Mouse (Mus musculus) fat pad, adult 2 months (tissue): ENCODE measurements around the gene Foxo1.

ENCODE experiments used
- DNase-seq: peaks from one replicate; pipeline ENCODE4 v3.0.0-alpha.2; 2011; ENCODE audit warnings: low read depth, low spot score; ENCODE audit errors: extremely low read depth

Foxo1 gene

GRCm38 (mm10) chr3:52268487-52268736 is 276 bp downstream of the Foxo1 start:
- no peak for DNase-seq

GRCm38 (mm10) chr3:52268737-52269513 is 789 bp downstream of the Foxo1 start:
- no peak for DNase-seq

GRCm38 (mm10) chr3:52269514-52270351 is 1.6 kb downstream of the Foxo1 start:
- DNase-seq = no peak

- DNase-seq = no peak
Measured at GRCm38 (mm10) chr3:52270511-52270910, 2.4 kb downstream of the Foxo1 start.

- DNase-seq = no peak
Measured at GRCm38 (mm10) chr3:52271376-52271775, 3.2 kb downstream of the Foxo1 start.

GRCm38 (mm10) chr3:52272376-52272865 is 4.3 kb downstream of the Foxo1 start:
- no peak for DNase-seq

- DNase-seq = no peak
Measured at GRCm38 (mm10) chr3:52274475-52274874, 6.3 kb downstream of the Foxo1 start.

GRCm38 (mm10) chr3:52275037-52275555 is 7.0 kb downstream of the Foxo1 start:
- no peak for DNase-seq

- DNase-seq = no peak
Measured at GRCm38 (mm10) chr3:52280681-52281080, 12.5 kb downstream of the Foxo1 start.

- no peak for DNase-seq
Measured at GRCm38 (mm10) chr3:52281882-52282281, 13.7 kb downstream of the Foxo1 start.

GRCm38 (mm10) chr3:52282369-52282768 is 14.2 kb downstream of the Foxo1 start:
- no peak for DNase-seq

GRCm38 (mm10) chr3:52283521-52283920 is 15.4 kb downstream of the Foxo1 start:
- no peak for DNase-seq

GRCm38 (mm10) chr3:52290811-52291210 is 22.7 kb downstream of the Foxo1 start:
- no peak for DNase-seq

GRCm38 (mm10) chr3:52292498-52292897 is 24.4 kb downstream of the Foxo1 start:
- no peak for DNase-seq

- no peak for DNase-seq
Measured at GRCm38 (mm10) chr3:52293946-52294345, 25.8 kb downstream of the Foxo1 start.

- no peak for DNase-seq
Measured at GRCm38 (mm10) chr3:52295688-52296087, 27.6 kb downstream of the Foxo1 start.

- no peak for DNase-seq
Measured at GRCm38 (mm10) chr3:52296224-52296760, 28.2 kb downstream of the Foxo1 start.

GRCm38 (mm10) chr3:52297291-52298018 is 29.3 kb downstream of the Foxo1 start:
- DNase-seq = no peak

- no peak for DNase-seq
Measured at GRCm38 (mm10) chr3:52298683-52299082, 30.5 kb downstream of the Foxo1 start.

GRCm38 (mm10) chr3:52299376-52299775 is 31.2 kb downstream of the Foxo1 start:
- DNase-seq = no peak

GRCm38 (mm10) chr3:52300517-52300916 is 32.4 kb downstream of the Foxo1 start:
- DNase-seq = no peak
